Mouse (Mus musculus): ENCODE data around the gene H13. TPM values are rescaled to one million over a fixed set of nuclear protein-coding genes. Genes with fewer than 3 reads are reported as not detected.
A peak's percentile ranks its signal among the peaks of the same experiment; 100 is the strongest.

Gene H13
- polyA plus RNA-seq, 1 experiment from 2014 or later: 153 TPM

DNA sequence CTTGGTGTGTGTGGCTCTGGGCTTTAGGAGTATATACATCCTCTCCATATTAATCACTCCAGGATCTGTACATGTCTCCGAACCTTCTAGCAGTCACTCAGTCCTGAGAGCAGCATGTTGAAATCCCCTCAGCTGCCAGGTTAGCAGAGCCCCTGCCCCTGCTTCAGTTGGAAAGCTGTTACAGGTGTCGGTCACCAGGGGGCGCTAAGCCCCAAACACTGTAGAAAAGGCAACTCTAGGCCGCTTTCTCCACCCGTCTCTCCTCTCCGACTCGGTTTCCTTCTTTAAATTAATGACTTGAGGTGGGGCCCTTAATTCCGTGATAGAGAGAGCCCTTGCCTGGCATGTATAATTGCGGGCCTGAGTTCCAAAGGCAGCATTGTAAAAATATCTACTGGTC lies 24.0 kb downstream of the H13 start:
- 0 out of 2 replicates have a peak, but pooled peaks have one; percentile 7 for ATAC-seq (ENCODE audit: low FRiP score)
- WGBS: 22% methylated on average over 9 of the region's 9 CpGs
- peak overlapping the region; percentile 1; the same call in 1 of the 2 replicates for H3K27ac ChIP-seq

DNA sequence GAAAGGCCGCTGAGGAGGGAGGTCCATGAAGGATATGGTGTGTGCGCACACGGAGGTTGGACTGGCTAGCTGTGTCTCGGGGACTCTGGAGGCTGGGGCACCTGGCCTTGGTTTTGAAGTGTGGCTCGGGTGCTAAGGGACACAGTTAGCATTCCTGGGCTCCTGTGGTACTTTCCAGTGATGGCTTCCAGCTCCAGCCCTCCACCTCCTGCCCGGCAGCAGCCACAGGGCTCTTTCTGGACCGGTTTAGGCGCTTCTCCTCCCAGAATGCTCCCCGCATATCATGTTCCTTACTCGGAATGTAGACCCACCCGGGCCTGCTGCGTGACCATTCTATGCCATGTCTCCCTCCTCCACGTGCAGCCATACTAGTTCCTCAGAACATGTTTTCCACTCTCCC lies 24.5 kb downstream of the H13 start:
- 90% methylated on average over 13 of the region's 13 CpGs for WGBS
- H3K4me2 ChIP-seq (replicated peaks): peak overlapping the region; percentile 40
- peaks cover 17% of the 10 kb centered on the region; the same call in 1 of the 2 replicates for H3K4me1 ChIP-seq
- H3K9ac ChIP-seq: peak overlapping the region; percentile 23; the same call in 1 of the 2 replicates
- ATAC-seq (ENCODE audit: low FRiP score): no peak
- H3K4me3 ChIP-seq: 0 out of 2 replicates have a peak overlapping the region, but pooled peaks have one; percentile 13
- peaks cover 61% of the 10 kb centered on the region for H3K36me3 ChIP-seq
- no peaks in the 10 kb centered on the region for H3K9me3 ChIP-seq (replicated peaks)
- H3K27ac ChIP-seq: peak overlapping the region; percentile 1; the same call in 1 of the 2 replicates
- H3K27me3 ChIP-seq: no peaks in the 10 kb centered on the region

More for the DNA sequence above, 24.0 kb downstream of the H13 start:
- no peaks in the 10 kb centered on the region for H3K27me3 ChIP-seq
- H3K9me3 ChIP-seq (replicated peaks): no peaks in the 10 kb centered on the region
- peak overlapping the region; percentile 23; the same call in 1 of the 2 replicates for H3K9ac ChIP-seq
- peak overlapping the region; percentile 40 for H3K4me2 ChIP-seq (replicated peaks)
- peaks cover 61% of the 10 kb centered on the region for H3K36me3 ChIP-seq
- H3K4me3 ChIP-seq: 0 out of 2 replicates have a peak overlapping the region, but pooled peaks have one; percentile 13
- H3K4me1 ChIP-seq: peaks cover 17% of the 10 kb centered on the region; the same call in 1 of the 2 replicates

DNA sequence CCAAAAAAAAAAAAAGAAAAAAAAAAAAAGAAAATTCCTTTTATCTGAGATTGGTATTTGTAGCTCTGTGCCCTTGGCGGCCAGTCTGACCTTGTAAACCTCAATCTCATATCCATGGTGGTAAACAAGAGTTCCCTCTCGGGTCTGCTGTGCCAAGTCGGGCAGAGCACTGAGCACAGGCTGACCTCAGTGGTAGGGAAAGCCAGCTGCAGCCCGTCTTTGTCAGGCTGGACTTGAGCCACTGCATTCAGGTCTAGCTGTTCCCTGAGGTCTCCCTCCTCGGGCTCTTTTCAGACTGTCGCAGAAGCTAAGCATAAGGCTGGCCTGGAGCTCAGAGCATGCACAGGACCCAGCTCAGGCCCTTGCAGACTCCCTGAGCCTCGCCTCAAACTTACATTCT lies 25.4 kb downstream of the H13 start:
- Histone ChIP-seq H3K4me1 (peaks cover 17% of the 10 kb centered on the region; the same call in 1 of the 2 replicates), H3K9me3 (replicated peaks) (no peaks in the 10 kb centered on the region), H3K9ac (no peak overlapping the region), H3K4me2 (replicated peaks) (no peak overlapping the region), H3K4me3 (no peak overlapping the region), H3K36me3 (peaks cover 61% of the 10 kb centered on the region), H3K27ac (no peak overlapping the region), H3K27me3 (no peaks in the 10 kb centered on the region)
- 78% methylated on average over 7 of the region's 7 CpGs for WGBS
- no peak for ATAC-seq (ENCODE audit: low FRiP score)

DNA sequence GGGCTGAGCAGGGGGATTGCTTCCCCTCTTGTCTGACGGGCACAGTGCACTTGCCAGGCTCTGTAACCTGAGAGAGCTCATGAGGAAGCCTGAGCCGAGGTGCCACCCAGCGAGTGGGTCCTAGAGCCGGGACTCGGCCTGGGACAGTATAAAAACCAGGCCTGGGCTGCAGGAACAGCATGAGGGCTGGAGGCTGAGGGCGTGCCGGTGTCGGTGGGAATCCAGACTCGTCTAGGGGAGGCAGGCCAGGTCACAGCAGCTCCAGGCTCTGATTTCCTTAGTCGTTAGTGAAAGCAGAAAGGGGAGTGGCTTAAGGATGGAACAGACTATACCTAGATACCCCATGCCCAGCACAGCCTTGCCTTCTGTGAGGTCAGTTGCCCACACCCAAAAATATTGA lies 26.8 kb downstream of the H13 start:
- H3K4me3 ChIP-seq: no peak overlapping the region
- H3K36me3 ChIP-seq: peaks cover 64% of the 10 kb centered on the region
- WGBS: 77% methylated on average over 10 of the region's 10 CpGs
- peak overlapping the region; percentile 53; the same call in 1 of the 2 replicates for H3K27ac ChIP-seq
- H3K4me2 ChIP-seq (replicated peaks): no peak overlapping the region
- no peaks in the 10 kb centered on the region for H3K9me3 ChIP-seq (replicated peaks)
- H3K9ac ChIP-seq: peak overlapping the region; percentile 56; the same call in 1 of the 2 replicates
- peaks cover 17% of the 10 kb centered on the region; the same call in 1 of the 2 replicates for H3K4me1 ChIP-seq
- ATAC-seq (ENCODE audit: low FRiP score): no peak
- no peaks in the 10 kb centered on the region for H3K27me3 ChIP-seq

DNA sequence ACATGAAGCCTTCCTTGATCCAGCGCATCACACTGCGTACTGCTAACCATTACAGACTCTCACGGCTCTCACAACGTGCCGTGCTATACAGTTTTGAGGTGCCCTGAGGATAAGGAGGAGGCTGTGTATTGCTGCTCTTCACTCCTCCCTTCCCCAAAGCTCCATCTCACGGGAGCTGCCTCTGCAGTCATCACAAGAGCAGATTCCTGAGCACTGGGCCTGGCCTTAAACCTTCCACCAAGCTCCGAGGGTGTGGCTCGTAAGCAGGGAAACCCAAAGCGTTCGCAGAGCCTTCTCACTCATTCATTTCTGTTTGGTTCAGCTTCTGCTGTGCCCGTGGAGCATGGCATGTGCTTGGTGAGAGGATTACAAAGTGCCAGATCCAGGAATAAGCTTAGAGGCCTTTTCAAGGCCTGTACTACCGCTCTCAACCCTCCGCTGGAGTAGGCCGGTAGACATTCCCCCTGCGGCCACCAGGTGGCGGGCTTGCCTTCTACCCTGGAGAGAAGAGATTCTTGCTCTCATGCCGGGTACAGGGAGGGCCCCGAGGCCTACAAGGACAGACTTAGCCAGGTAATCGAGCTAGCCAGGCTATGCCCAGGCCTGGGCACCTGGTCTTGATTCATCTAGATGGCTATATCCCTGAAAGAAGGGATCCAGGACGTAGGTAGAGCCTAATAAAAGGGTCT lies 27.4 kb downstream of the H13 start:
- WGBS: 47% methylated on average over 20 of the region's 20 CpGs
- H3K27ac ChIP-seq: peak overlapping the region; percentile 25; the same call in 1 of the 2 replicates
- no peaks in the 10 kb centered on the region for H3K9me3 ChIP-seq (replicated peaks)
- no peaks in the 10 kb centered on the region for H3K27me3 ChIP-seq
- ATAC-seq (ENCODE audit: low FRiP score): peak; percentile 76
- peaks cover 70% of the 10 kb centered on the region for H3K36me3 ChIP-seq
- peak overlapping the region; percentile 56 for H3K9ac ChIP-seq
- no peak overlapping the region for H3K4me3 ChIP-seq
- peaks cover 17% of the 10 kb centered on the region; the same call in 1 of the 2 replicates for H3K4me1 ChIP-seq
- no peak overlapping the region for H3K4me2 ChIP-seq (replicated peaks)

DNA sequence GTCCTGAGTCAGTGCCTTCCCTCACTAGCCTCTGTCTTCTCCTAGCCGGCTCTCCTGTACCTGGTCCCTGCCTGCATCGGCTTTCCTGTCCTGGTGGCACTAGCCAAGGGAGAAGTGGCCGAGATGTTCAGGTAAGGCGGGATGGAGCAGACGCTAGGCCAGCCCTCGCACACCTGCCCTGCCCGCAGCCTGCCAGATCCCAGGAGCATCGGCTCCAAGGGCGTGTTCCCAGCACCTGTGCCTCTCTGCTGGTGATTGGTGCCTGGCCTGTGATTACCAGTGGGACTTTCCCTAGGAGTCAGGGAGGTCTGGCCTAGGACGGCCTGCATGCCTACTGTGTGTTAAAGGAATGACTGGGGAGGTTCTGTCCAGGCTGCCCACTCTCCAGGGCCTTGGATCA lies 30.9 kb downstream of the H13 start:
- Histone ChIP-seq H3K4me3 (no peak overlapping the region), H3K4me1 (peaks cover 14% of the 10 kb centered on the region), H3K27me3 (no peaks in the 10 kb centered on the region), H3K27ac (no peak overlapping the region), H3K36me3 (peaks cover 93% of the 10 kb centered on the region), H3K4me2 (replicated peaks) (no peak overlapping the region), H3K9me3 (replicated peaks) (no peaks in the 10 kb centered on the region), H3K9ac (no peak overlapping the region)
- 92% methylated on average over 10 of the region's 10 CpGs for WGBS
- ATAC-seq (ENCODE audit: low FRiP score): no peak

DNA sequence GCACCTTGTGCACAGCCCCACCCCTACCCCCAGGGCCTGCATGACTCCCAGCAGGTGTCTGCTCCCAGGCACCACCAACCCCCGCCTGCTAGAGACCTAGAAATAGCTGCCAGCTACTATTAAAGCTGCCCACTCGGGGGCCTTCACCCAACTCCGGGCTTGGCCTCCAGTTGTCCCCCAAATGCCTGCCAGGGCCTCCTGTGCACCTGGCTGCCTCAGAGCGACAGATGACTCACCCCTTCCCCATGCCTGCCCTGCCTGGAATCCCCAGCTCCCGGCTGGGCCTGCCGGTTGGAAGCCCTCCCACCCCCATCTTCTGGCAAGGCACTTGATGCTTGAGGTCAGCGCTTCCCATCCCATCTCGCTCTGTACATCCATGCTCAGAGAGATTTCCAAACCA lies 31.5 kb downstream of the H13 start:
- Histone ChIP-seq H3K4me3 (no peak overlapping the region), H3K36me3 (peaks cover 93% of the 10 kb centered on the region), H3K4me2 (replicated peaks) (no peak overlapping the region), H3K4me1 (peaks cover 20% of the 10 kb centered on the region), H3K27me3 (no peaks in the 10 kb centered on the region), H3K9ac (no peak overlapping the region), H3K9me3 (replicated peaks) (no peaks in the 10 kb centered on the region), H3K27ac (no peak overlapping the region)
- no peak for ATAC-seq (ENCODE audit: low FRiP score)
- WGBS: 91% methylated on average over 8 of the region's 8 CpGs

DNA sequence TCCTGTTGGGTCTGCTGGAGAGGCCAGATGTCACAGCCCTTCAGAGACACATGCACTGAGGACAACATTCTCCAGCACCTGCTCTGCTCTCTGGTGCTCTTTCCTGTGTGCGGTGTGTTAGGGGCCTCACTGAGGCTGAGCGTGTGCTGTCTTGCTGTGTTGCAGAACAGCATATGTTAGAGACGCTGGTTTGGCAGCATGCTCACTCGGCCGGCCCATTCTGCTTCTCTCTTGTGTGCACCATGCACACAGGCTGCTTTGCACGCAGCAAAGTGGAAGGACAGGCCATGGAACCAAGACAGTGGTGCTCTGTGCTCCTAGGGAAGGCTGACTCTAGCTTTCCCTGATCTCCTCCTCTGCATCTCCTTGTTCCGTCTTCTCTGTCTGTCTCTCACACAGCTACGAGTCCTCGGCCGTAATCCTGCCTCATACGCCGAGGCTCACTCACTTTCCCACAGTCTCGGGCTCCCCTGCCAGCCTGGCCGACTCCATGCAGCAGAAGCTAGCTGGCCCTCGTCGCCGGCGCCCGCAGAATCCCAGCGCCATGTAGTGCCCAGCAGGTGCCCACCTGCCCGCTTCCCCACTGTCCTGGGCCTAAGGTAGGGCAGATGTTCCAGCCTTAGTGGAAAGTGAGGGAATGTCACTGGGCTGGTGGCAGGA lies 34.5 kb downstream of the H13 start:
- Histone ChIP-seq H3K9ac (no peak overlapping the region), H3K27ac (peak overlapping the region; percentile 23; the same call in 1 of the 2 replicates), H3K36me3 (peaks cover 75% of the 10 kb centered on the region), H3K9me3 (replicated peaks) (no peaks in the 10 kb centered on the region), H3K4me1 (peaks cover 40% of the 10 kb centered on the region), H3K4me3 (no peak overlapping the region), H3K27me3 (no peaks in the 10 kb centered on the region), H3K4me2 (replicated peaks) (no peak overlapping the region)
- WGBS: 93% methylated on average over 21 of the region's 21 CpGs
- ATAC-seq (ENCODE audit: low FRiP score): no peak

DNA sequence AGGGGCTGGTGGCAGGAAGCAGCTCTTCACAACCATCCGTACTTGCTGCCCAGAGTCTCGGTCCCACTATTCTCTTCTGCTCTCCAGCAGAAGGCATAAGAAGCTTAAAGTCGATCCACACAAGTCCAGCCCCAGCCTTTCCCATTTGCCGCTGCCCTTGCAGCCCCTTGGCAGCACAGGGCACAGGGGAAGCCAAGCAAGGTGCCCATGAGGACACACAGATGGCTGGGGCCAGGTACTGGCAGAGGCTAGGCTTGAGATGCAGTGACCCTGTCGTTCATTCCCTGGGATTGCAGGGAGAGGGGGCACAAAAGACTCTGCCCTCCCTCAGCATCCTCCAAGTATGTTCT lies 35.0 kb downstream of the H13 start:
- Histone ChIP-seq H3K4me1 (peaks cover 40% of the 10 kb centered on the region), H3K9me3 (replicated peaks) (no peaks in the 10 kb centered on the region), H3K36me3 (peaks cover 70% of the 10 kb centered on the region), H3K4me2 (replicated peaks) (no peak overlapping the region), H3K9ac (no peak overlapping the region), H3K27me3 (no peaks in the 10 kb centered on the region), H3K27ac (peak overlapping the region; percentile 23; the same call in 1 of the 2 replicates), H3K4me3 (no peak overlapping the region)
- 83% methylated on average over 5 of the region's 5 CpGs for WGBS
- ATAC-seq (ENCODE audit: low FRiP score): no peak

DNA sequence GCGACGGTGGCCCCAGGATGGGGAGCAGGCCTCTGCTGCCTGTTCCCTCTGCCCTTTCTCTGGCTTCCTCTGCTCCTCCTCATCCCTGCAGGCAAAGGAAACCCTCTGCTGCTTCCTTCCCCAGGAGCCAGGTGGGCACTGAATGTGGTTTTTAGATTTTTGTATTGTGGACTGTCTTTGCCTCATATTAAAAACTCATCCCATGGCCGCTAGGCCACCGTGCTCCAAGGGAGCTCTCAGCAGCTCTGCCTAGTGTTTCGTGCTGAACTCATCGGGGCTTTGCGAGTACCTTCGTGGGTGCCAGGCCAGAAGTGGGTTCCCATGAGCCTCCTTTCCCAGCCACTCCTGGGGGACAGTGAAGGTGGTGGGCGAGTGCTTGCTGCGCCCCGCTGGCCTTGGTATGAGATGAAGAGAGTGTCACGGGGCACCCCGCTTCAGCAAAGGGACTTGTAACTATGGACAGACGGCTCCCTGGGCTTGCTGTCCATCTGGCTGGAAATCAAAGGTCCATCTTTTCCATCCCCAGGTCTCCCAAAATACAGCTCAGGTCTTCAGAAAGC lies 35.6 kb downstream of the H13 start:
- Histone ChIP-seq H3K9me3 (replicated peaks) (no peaks in the 10 kb centered on the region), H3K4me3 (no peak overlapping the region), H3K4me1 (peaks cover 40% of the 10 kb centered on the region), H3K36me3 (peaks cover 64% of the 10 kb centered on the region), H3K4me2 (replicated peaks) (no peak overlapping the region), H3K9ac (0 out of 2 replicates have a peak overlapping the region, but pooled peaks have one; percentile 35), H3K27me3 (no peaks in the 10 kb centered on the region), H3K27ac (peak overlapping the region; percentile 92)
- WGBS: 92% methylated on average over 14 of the region's 14 CpGs
- ATAC-seq (ENCODE audit: low FRiP score): no peak

DNA sequence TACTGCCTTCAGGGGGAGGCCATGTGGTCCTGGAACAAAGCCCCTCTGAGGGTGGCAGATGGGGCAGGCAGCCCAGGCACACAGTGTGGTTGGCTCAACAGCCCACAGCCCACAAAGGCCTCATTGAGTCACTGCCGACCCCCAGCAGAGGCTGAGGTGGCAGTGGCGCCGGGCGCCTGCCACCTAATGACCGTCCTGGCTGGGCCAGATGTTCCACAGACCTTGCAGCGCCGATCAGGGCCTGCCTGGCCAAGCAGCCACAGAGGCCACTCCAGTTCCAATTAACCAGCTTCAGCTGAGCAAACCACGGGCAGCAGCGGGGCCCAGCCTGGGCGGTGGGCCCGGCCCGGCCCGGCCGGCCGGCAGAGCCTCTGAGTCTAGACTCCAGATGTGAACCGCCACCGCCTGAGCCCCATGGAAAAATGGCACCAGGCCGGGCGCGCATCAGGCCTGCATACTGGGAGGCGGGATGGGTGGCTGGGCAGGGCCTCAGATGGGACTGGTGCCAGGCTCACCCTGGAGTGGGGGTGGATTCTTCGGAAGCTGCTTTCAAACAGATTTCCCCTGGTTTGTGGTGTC lies 36.8 kb downstream of the H13 start:
- Histone ChIP-seq H3K4me3 (no peak overlapping the region), H3K4me2 (replicated peaks) (0 out of 2 replicates have a peak overlapping the region, but pooled peaks have one; percentile 8), H3K27ac (peak overlapping the region; percentile 92), H3K36me3 (peaks cover 52% of the 10 kb centered on the region), H3K9me3 (replicated peaks) (no peaks in the 10 kb centered on the region), H3K4me1 (peaks cover 40% of the 10 kb centered on the region), H3K9ac (peak overlapping the region; percentile 35; the same call in 1 of the 2 replicates), H3K27me3 (no peaks in the 10 kb centered on the region)
- ATAC-seq (ENCODE audit: low FRiP score): peak; percentile 41
- 53% methylated on average over 22 of the region's 22 CpGs for WGBS

DNA sequence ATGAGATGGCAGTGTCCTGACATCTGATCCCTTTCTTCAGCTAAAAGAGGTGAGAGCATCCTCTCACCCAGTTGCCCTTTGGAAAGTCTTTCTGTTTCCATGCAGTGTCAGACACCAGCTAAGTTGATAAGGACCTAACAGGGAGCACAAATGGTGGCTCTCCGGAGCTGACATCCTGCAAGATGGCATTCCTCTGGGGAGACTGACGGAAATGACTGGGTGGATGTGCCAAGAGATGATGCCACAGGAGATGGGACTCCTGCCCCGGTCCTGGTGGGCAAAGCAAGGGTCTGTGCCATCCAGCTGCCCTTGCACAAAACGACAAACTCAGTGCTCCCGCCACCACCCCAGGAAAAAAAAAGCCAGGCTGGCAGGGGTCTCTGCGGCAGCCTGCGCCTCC lies 37.9 kb downstream of the H13 start:
- ATAC-seq (ENCODE audit: low FRiP score): peak; percentile 41
- Histone ChIP-seq H3K9me3 (replicated peaks) (no peaks in the 10 kb centered on the region), H3K36me3 (peaks cover 41% of the 10 kb centered on the region), H3K4me3 (peak overlapping the region; percentile 39), H3K4me2 (replicated peaks) (peak overlapping the region; percentile 64), H3K27ac (peak overlapping the region; percentile 92), H3K9ac (peak overlapping the region; percentile 70), H3K27me3 (no peaks in the 10 kb centered on the region), H3K4me1 (peaks cover 40% of the 10 kb centered on the region)
- 15% methylated on average over 7 of the region's 7 CpGs for WGBS
